Mouse (Mus musculus) E14TG2a.4 (cell line): ENCODE data around the gene Ces2h.
"Not testable (repeated sequence)": the region's sequence is repeated elsewhere in the genome, so short reads cannot be mapped to it uniquely, and the experiment has no call there.

Experiments
- H3K27me3 ChIP-seq: 2 replicates; pipeline ENCODE4 v1.6.1; 2014; ENCODE audit warnings: low read length, control low read depth; ENCODE audit not compliant: insufficient read depth
- H3K36me3 ChIP-seq: 2 replicates; pipeline ENCODE4 v1.6.1; 2014; ENCODE audit warnings: low read length, control low read depth; ENCODE audit not compliant: insufficient read depth
- H3K4me1 ChIP-seq: replicated peaks from 2 replicates; pipeline ENCODE4 v1.6.1; 2014; ENCODE audit warnings: low read depth, low read length, control low read depth
- H3K4me3 ChIP-seq: replicated peaks from 2 replicates; pipeline ENCODE4 v1.5.1; 2014; ENCODE audit warnings: mild to moderate bottlenecking, low read length
- H3K9me3 ChIP-seq: 2 replicates; pipeline ENCODE4 v1.6.1; 2014; ENCODE audit warnings: low read length, control low read depth
- CTCF ChIP-seq: conservative IDR thresholded peaks from 2 replicates; pipeline ENCODE4 v1.5.1; 2014; ENCODE audit warnings: low read length
- NANOG ChIP-seq: IDR thresholded peaks from 2 replicates; pipeline ENCODE4 v1.6.1; 2014; ENCODE audit warnings: borderline replicate concordance, low read length, mixed read lengths
- POU5F1 ChIP-seq: IDR thresholded peaks from 2 replicates; pipeline ENCODE4 v1.6.1; 2014; ENCODE audit warnings: low read length, borderline replicate concordance

The Ces2h gene

GRCm38 (mm10) chr8:105056211-105056610 lies 55.6 kb downstream of the Ces2h start:
- H3K4me1 ChIP-seq: no peaks in the 10 kb centered on the region
- no peaks in the 10 kb centered on the region for H3K36me3 ChIP-seq
- no peak overlapping the region for H3K4me3 ChIP-seq
- H3K9me3 ChIP-seq: peaks cover 3% of the 10 kb centered on the region; the same call in 1 of the 2 replicates
- H3K27me3 ChIP-seq: peaks cover 4% of the 10 kb centered on the region
- TF ChIP-seq CTCF: no peak
- TF ChIP-seq NANOG: no peak
- TF ChIP-seq POU5F1: no peak

GRCm38 (mm10) chr8:105060056-105060455 lies 59.4 kb downstream of the Ces2h start:
- H3K4me3 ChIP-seq: no peak overlapping the region
- H3K36me3 ChIP-seq: no peaks in the 10 kb centered on the region
- H3K27me3 ChIP-seq: no peaks in the 10 kb centered on the region; the same call in 1 of the 2 replicates
- peaks cover 3% of the 10 kb centered on the region; the same call in 1 of the 2 replicates for H3K9me3 ChIP-seq
- no peaks in the 10 kb centered on the region for H3K4me1 ChIP-seq
- TF ChIP-seq NANOG (no peak), CTCF (no peak), POU5F1 (no peak)

- Histone ChIP-seq H3K9me3 (no peaks in the 10 kb centered on the region; the same call in 1 of the 2 replicates), H3K36me3 (no peaks in the 10 kb centered on the region), H3K4me3 (no peak overlapping the region), H3K27me3 (no peaks in the 10 kb centered on the region), H3K4me1 (0 out of 2 replicates have a peak, but pooled peaks cover 3% of the 10 kb centered on the region)
- TF ChIP-seq NANOG (no peak), CTCF (peak; percentile 49)
These were observed 66.1 kb downstream of the Ces2h start for GRCm38 (mm10) chr8:105066761-105067160.

- not testable (repeated sequence) for H3K9me3 ChIP-seq, H3K4me1 ChIP-seq, H3K36me3 ChIP-seq, H3K27me3 ChIP-seq, H3K4me3 ChIP-seq
These were observed 67.3 kb downstream of the Ces2h start for GRCm38 (mm10) chr8:105067905-105068304.

DNA sequence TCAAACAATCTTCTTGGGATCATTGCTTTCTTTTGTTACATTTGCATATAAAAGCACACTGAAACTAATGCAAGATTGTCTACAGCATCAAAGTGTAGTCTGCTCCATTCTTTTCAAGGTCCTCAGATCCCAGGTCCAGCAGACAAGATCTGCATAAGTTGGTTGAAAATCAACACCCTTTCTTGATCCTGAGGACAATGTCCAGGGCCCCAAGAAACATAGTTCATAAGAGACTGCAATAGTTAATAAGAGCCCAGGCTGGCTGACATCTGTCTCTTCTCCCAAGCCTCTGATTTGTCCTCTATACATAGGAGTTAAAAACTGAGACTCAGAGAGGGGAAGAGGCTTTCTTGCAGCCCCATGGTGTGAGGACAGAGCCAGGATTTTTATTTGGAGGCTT lies 68.3 kb downstream of the Ces2h start:
- TF ChIP-seq CTCF (no peak), NANOG (no peak), POU5F1 (no peak)
- no peak overlapping the region for H3K4me3 ChIP-seq

More for the DNA sequence above, 68.3 kb downstream of the Ces2h start:
- Histone ChIP-seq H3K9me3 (no peaks in the 10 kb centered on the region; the same call in 1 of the 2 replicates), H3K36me3 (no peaks in the 10 kb centered on the region), H3K4me1 (0 out of 2 replicates have a peak, but pooled peaks cover 3% of the 10 kb centered on the region), H3K27me3 (no peaks in the 10 kb centered on the region)
